Mouse (Mus musculus) heart, postnatal 0 days (tissue): ENCODE results near the gene Rasl11b. TPM values are rescaled to one million over a fixed set of nuclear protein-coding genes. Genes with fewer than 3 reads are reported as not detected.
A peak's percentile ranks its signal among the peaks of the same experiment; 100 is the strongest.

Source experiments
- ATAC-seq: fragments of 200-750 bp; cut with Nextera tagmentation; 2 replicates; pipeline ENCODE4 v1.8.0; 2017; ENCODE audit warnings: low read depth, moderate number of reproducible peaks, moderate library complexity; ENCODE audit not compliant: insufficient read depth
- DNase-seq: peaks from one replicate; pipeline ENCODE4 v3.0.0-alpha.2; 2016; ENCODE audit warnings: low spot score
- H3K27ac ChIP-seq: fragments of 300-500 bp; sonication (generic); 2 replicates; pipeline ENCODE4 v1.5.1; 2014; ENCODE audit warnings: low read depth, mild to moderate bottlenecking
- H3K27me3 ChIP-seq: fragments of 300-500 bp; sonication (generic); 2 replicates; pipeline ENCODE4 v1.6.1; 2014; ENCODE audit warnings: low read length, mixed read lengths; ENCODE audit not compliant: control insufficient read depth, insufficient read depth
- H3K36me3 ChIP-seq: fragments of 300-500 bp; sonication (generic); replicated peaks from 2 replicates; pipeline ENCODE4 v1.6.1; 2014; ENCODE audit warnings: low read length, mixed read lengths; ENCODE audit not compliant: control insufficient read depth, insufficient read depth
- H3K4me1 ChIP-seq: fragments of 300-500 bp; sonication (generic); 2 replicates; pipeline ENCODE4 v1.6.1; 2014; ENCODE audit warnings: antibody characterized with exemption; ENCODE audit not compliant: control insufficient read depth, insufficient read depth
- H3K4me2 ChIP-seq: fragments of 300-500 bp; sonication (generic); 2 replicates; pipeline ENCODE4 v1.6.1; 2014; ENCODE audit warnings: low read depth, mild to moderate bottlenecking, low read length, moderate library complexity
- H3K4me3 ChIP-seq: fragments of 300-500 bp; sonication (generic); 2 replicates; pipeline ENCODE4 v1.5.1; 2014; ENCODE audit warnings: low read depth, low read length
- H3K9ac ChIP-seq: fragments of 300-500 bp; sonication (generic); replicated peaks from 2 replicates; pipeline ENCODE4 v1.6.1; 2014; ENCODE audit warnings: low read depth, low read length, mixed read lengths
- H3K9me3 ChIP-seq: fragments of 300-500 bp; sonication (generic); replicated peaks from 2 replicates; pipeline ENCODE4 v1.6.1; 2016; ENCODE audit warnings: low read length; ENCODE audit not compliant: control insufficient read depth
- CTCF ChIP-seq: IDR thresholded peaks from 2 replicates; pipeline ENCODE4 v1.5.1; 2016; ENCODE audit warnings: antibody characterized with exemption, control low read depth, low read depth
- EP300 ChIP-seq: IDR thresholded peaks from 2 replicates; pipeline ENCODE4 v1.6.1; 2016; ENCODE audit warnings: antibody characterized with exemption, low read depth
- WGBS: fragments of 180-500 bp; shearing (Covaris S2); extraction: QIAGEN DNeasy Blood & Tissue Kit; methylation state at CpG from one replicate; pipeline ENCODE4 v1.1.7; 2014; 5-methylcytosine and 5-hydroxymethylcytosine counted together
- polyA plus RNA-seq: library from polyadenylated mRNA; unstranded; fragments of >200 nt; fragmentation: Nextera tagmentation; extraction: Ambion mirVana; gene quantifications from 2 replicates; pipeline ENCODE4 v1.2.1, GENCODE M21; 2015
- total RNA-seq: library from RNA; depleted of rRNA; stranded (reverse); fragments of >200 nt; gene quantifications from 2 replicates; pipeline ENCODE4 v1.2.3, GENCODE M21; 2014; ENCODE audit warnings: low replicate concordance

The Rasl11b gene
- total and polyA plus RNA-seq, 2 experiments from 2014 or later = 24.5 to 67.8 TPM

- peak overlapping the region; percentile 88 for H3K27ac ChIP-seq
- no peaks in the 10 kb centered on the region for H3K27me3 ChIP-seq
- DNase-seq = peak; percentile 72
- H3K9me3 ChIP-seq = no peaks in the 10 kb centered on the region
- H3K4me2 ChIP-seq = peak overlapping the region; percentile 56; the same call in 1 of the 2 replicates
- 52% methylated on average over 18 of the region's 18 CpGs for WGBS
- peak; percentile 37 for ATAC-seq
- peaks cover 23% of the 10 kb centered on the region for H3K4me1 ChIP-seq
- no peak overlapping the region for H3K4me3 ChIP-seq
- TF ChIP-seq EP300 = no peak; the same call in none of the 2 replicates
- TF ChIP-seq CTCF = no peak
- no peak overlapping the region for H3K9ac ChIP-seq
- no peaks in the 10 kb centered on the region for H3K36me3 ChIP-seq
Observed at GRCm38 (mm10) chr5:74173162-74173844, 21.8 kb upstream of the Rasl11b start.

DNA sequence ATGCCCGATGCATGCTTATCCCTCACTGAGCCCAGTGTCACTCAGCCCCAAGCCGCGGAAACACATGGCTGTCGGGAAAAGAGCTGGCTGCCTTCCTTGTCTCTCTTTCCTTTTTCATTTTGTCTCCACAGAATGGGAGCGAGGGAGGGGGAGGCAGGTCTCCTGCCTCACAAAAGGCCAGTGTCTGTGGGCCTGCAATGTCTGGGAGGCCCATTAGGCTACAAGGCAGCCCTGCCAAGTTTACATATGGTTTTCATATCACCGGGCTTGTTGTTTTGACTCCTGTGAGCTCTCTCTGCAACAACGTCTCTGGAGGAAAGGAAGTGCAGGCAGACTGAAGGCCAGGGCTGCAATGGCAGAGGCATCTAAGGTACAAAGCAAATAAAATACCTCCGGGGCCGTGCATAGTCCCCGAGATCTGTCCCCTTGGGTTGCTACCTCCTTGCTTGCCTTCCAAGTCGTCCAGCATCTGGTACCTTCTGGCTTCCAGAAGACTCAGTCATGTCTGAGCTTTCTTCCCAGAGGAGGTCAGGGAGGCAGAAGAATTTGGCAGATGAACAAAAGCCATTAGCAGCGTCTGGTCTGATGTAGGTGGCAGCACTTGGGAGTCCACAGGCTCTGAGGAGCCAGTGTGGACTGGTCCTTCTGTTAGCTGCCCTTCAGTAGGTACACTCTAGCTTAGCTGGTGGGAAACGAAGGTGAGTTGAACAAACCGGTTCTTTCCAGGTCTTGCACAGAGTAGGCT is 19.4 kb upstream of the Rasl11b start:
- 0 out of 2 replicates have a peak overlapping the region, but pooled peaks have one; percentile 1 for H3K4me2 ChIP-seq
- DNase-seq = peak; percentile 53
- H3K9ac ChIP-seq = no peak overlapping the region

GRCm38 (mm10) chr5:74180216-74180615 is 14.9 kb upstream of the Rasl11b start:
- Histone ChIP-seq H3K36me3 (no peaks in the 10 kb centered on the region), H3K27ac (no peak overlapping the region), H3K4me2 (no peak overlapping the region), H3K9me3 (no peaks in the 10 kb centered on the region), H3K27me3 (no peaks in the 10 kb centered on the region), H3K9ac (no peak overlapping the region), H3K4me3 (no peak overlapping the region), H3K4me1 (peaks cover 18% of the 10 kb centered on the region)
- ATAC-seq (no peak), DNase-seq (no peak)
- no peak for TF ChIP-seq CTCF
- TF ChIP-seq EP300 = no peak
- WGBS = 76% methylated on average over 10 of the region's 10 CpGs

More for the DNA sequence above, 19.4 kb upstream of the Rasl11b start:
- Histone ChIP-seq H3K36me3 (no peaks in the 10 kb centered on the region), H3K4me3 (no peak overlapping the region), H3K4me1 (peaks cover 23% of the 10 kb centered on the region), H3K27me3 (no peaks in the 10 kb centered on the region), H3K9me3 (no peaks in the 10 kb centered on the region), H3K27ac (peak overlapping the region; percentile 67)
- peak; percentile 68 for TF ChIP-seq EP300
- TF ChIP-seq CTCF = no peak
- WGBS = 36% methylated on average over 14 of the region's 14 CpGs
- peak; percentile 44; the same call in 1 of the 2 replicates for ATAC-seq

DNA sequence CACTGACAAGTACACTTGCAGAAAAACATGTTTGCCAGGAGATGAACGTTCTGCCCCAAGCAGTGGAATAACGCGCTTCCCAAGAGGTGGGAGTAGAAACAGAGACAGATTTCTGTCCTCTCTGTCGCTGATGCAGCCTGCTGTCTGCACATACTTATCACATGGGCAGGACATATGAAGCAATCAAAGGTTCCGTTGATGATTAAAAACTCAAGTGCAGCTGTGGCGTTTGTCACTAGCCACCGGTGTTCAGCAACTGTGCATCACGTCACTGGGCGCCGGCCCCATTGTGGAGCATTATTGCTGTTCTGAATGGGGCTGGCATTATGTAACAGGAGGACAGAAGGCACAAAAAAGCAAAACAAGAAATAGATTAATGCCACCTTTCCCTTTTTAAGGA is 12.0 kb upstream of the Rasl11b start:
- no peak for ATAC-seq
- no peaks in the 10 kb centered on the region for H3K36me3 ChIP-seq
- TF ChIP-seq CTCF = no peak
- no peak for TF ChIP-seq EP300
- peaks cover 20% of the 10 kb centered on the region for H3K4me1 ChIP-seq
- WGBS = 33% methylated on average over 10 of the region's 10 CpGs
- DNase-seq = no peak
- no peaks in the 10 kb centered on the region for H3K27me3 ChIP-seq
- H3K9me3 ChIP-seq = no peaks in the 10 kb centered on the region
- H3K4me3 ChIP-seq = no peak overlapping the region
- H3K27ac ChIP-seq = no peak overlapping the region; the same call in 1 of the 2 replicates
- no peak overlapping the region for H3K9ac ChIP-seq
- H3K4me2 ChIP-seq = no peak overlapping the region

DNA sequence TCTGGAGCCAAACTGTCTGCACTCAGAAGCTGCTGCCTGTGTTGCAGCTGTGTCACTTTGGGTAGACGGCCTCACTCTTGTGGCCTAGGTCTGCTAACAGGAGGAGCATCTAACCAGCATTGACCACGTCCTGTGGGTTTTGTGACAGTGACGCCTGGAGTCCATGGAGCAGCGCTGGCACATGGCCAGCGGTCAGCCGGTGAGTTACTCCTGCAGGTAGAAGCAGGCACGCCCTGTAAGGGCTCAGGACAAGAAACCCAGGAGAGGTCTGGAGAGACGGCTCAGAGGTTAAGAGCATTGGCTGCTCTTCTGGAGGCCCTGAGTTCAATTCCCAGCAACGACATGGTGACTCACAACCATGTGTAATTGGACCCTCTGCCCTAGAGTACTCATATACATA is 10.5 kb upstream of the Rasl11b start:
- Histone ChIP-seq H3K4me2 (no peak overlapping the region), H3K4me1 (peaks cover 33% of the 10 kb centered on the region)
- WGBS = 53% methylated on average over 9 of the region's 9 CpGs

More for the DNA sequence above, 10.5 kb upstream of the Rasl11b start:
- H3K27me3 ChIP-seq = no peaks in the 10 kb centered on the region
- H3K9ac ChIP-seq = no peak overlapping the region
- DNase-seq = no peak
- H3K9me3 ChIP-seq = no peaks in the 10 kb centered on the region
- no peak overlapping the region for H3K27ac ChIP-seq
- H3K36me3 ChIP-seq = no peaks in the 10 kb centered on the region
- no peak for TF ChIP-seq EP300
- TF ChIP-seq CTCF = no peak
- ATAC-seq = no peak
- H3K4me3 ChIP-seq = no peak overlapping the region
